Mouse (Mus musculus): Measurements from ENCODE around the gene Shroom3.

The Shroom3 gene

GRCm38 (mm10) chr5:92849743-92850142 is 166.5 kb downstream of the Shroom3 start:
- no peak for DNase-seq (ENCODE audit: low read depth, low spot score)

- DNase-seq (ENCODE audit: low read depth, low spot score): no peak
These were observed 167.7 kb downstream of the Shroom3 start for GRCm38 (mm10) chr5:92850925-92851324.

- DNase-seq (ENCODE audit: low read depth, low spot score): no peak
These were observed 171.7 kb downstream of the Shroom3 start for GRCm38 (mm10) chr5:92854983-92855382.

- no peak for DNase-seq (ENCODE audit: low read depth, low spot score)
These were observed 173.1 kb downstream of the Shroom3 start for GRCm38 (mm10) chr5:92856346-92856745.

- DNase-seq (ENCODE audit: low read depth, low spot score): no peak
These were observed 173.9 kb downstream of the Shroom3 start for GRCm38 (mm10) chr5:92857177-92857576.

GRCm38 (mm10) chr5:92858104-92858503 is 174.9 kb downstream of the Shroom3 start:
- no peak for DNase-seq (ENCODE audit: low read depth, low spot score)

GRCm38 (mm10) chr5:92858576-92858975 is 175.3 kb downstream of the Shroom3 start:
- no peak for DNase-seq (ENCODE audit: low read depth, low spot score)

GRCm38 (mm10) chr5:92861416-92862112 is 178.3 kb downstream of the Shroom3 start:
- DNase-seq (ENCODE audit: low read depth, low spot score): no peak

GRCm38 (mm10) chr5:92865090-92865489 is 181.9 kb downstream of the Shroom3 start:
- no peak for DNase-seq (ENCODE audit: low read depth, low spot score)

GRCm38 (mm10) chr5:92866546-92866945 is 183.3 kb downstream of the Shroom3 start:
- DNase-seq (ENCODE audit: low read depth, low spot score): no peak

GRCm38 (mm10) chr5:92867253-92867652 is 184.0 kb downstream of the Shroom3 start:
- DNase-seq (ENCODE audit: low read depth, low spot score): no peak

- DNase-seq (ENCODE audit: low read depth, low spot score): no peak
These were observed 185.0 kb downstream of the Shroom3 start for GRCm38 (mm10) chr5:92868231-92868630.

- DNase-seq (ENCODE audit: low read depth, low spot score): no peak
These were observed 187.8 kb downstream of the Shroom3 start for GRCm38 (mm10) chr5:92871048-92871447.

GRCm38 (mm10) chr5:92872182-92872581 is 188.9 kb downstream of the Shroom3 start:
- DNase-seq (ENCODE audit: low read depth, low spot score): no peak

- DNase-seq (ENCODE audit: low read depth, low spot score): no peak
These were observed 189.8 kb downstream of the Shroom3 start for GRCm38 (mm10) chr5:92872991-92873390.

GRCm38 (mm10) chr5:92873518-92873917 is 190.3 kb downstream of the Shroom3 start:
- no peak for DNase-seq (ENCODE audit: low read depth, low spot score)

GRCm38 (mm10) chr5:92875836-92876235 is 192.6 kb downstream of the Shroom3 start:
- no peak for DNase-seq (ENCODE audit: low read depth, low spot score)

GRCm38 (mm10) chr5:92877104-92877503 is 193.9 kb downstream of the Shroom3 start:
- DNase-seq (ENCODE audit: low read depth, low spot score): no peak

GRCm38 (mm10) chr5:92880393-92880792 is 197.2 kb downstream of the Shroom3 start:
- no peak for DNase-seq (ENCODE audit: low read depth, low spot score)

- no peak for DNase-seq (ENCODE audit: low read depth, low spot score)
These were observed 197.7 kb downstream of the Shroom3 start for GRCm38 (mm10) chr5:92880893-92881292.

- DNase-seq (ENCODE audit: low read depth, low spot score): no peak
These were observed 202.9 kb downstream of the Shroom3 start for GRCm38 (mm10) chr5:92886141-92886540.

- no peak for DNase-seq (ENCODE audit: low read depth, low spot score)
These were observed 204.3 kb downstream of the Shroom3 start for GRCm38 (mm10) chr5:92887501-92887900.

- no peak for DNase-seq (ENCODE audit: low read depth, low spot score)
These were observed 205.5 kb downstream of the Shroom3 start for GRCm38 (mm10) chr5:92888628-92889241.

Data from CD4-positive helper T cell, adult 2 months (primary cell).